Mouse (Mus musculus): ENCODE results near the gene Abtb1.

Gene Abtb1

DNA sequence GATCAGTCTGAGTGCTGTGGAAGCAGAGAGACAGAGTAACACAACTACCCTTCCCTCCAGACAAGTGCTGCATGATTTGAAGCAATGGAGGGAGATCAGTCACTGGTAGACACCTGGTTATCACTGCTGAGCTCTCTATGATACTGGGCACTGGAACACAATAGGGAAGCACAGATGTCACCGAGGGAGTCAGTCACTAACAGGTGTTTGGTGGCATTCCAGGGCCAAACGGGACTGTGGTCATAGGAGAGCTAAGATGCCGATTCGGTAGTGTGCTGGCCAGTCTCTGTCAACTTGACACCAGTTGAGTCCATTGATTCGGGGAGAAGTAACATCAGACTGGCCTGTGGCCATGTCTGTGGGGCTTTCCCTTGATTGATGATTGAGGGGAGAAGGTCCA, 12.7 kb upstream of the Abtb1 start:
- no peak for DNase-seq (ENCODE audit: low spot score)

DNA sequence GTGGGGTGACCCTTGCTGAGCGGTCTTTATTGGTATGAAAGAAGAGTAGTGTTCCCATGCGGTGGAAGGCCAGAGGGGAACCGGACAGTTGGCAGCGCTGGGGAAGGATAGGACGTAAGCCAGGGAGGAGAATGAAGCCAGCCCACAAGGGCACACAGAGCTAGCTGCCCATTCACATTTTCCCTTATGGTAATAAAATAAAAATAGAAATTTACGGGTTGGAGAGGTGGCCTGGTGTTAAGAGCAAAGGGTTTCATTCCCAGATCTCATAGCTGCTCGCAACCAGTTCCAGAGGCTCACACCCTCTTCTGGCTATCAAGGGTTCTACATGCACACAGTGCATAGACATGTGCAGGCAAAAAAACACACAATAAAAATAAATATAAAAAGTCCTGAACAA, 8.2 kb upstream of the Abtb1 start:
- no peak for DNase-seq (ENCODE audit: low spot score)

GRCm38 (mm10) chr6:88849270-88849669, 7.5 kb upstream of the Abtb1 start:
- no peak for DNase-seq (ENCODE audit: low spot score)

GRCm38 (mm10) chr6:88847571-88847970, 5.8 kb upstream of the Abtb1 start:
- DNase-seq (ENCODE audit: low spot score), result no peak

- DNase-seq (ENCODE audit: low spot score), result no peak
Observed at GRCm38 (mm10) chr6:88844901-88845565, 3.2 kb upstream of the Abtb1 start.

- no peak for DNase-seq (ENCODE audit: low spot score)
Observed at GRCm38 (mm10) chr6:88843781-88844725, 2.3 kb upstream of the Abtb1 start.

DNA sequence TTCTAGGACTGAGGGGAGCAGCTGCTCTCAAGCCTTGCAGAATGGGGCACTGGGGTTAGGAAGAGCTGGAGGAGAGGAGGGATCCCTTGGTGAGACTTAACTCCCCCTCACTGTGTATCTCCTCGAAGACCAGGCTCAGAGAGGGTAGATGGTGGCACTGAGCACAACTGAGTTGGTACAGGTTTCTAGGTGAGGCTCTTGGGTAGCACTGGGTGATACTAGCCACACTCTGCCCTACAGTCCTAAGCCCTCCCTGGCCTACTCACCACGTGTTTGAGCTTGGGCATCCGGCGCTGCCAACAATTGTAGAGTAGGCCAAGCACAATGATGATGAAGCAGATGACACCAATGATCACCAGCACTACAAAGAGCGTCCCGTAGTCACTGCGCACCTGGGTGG, 1.5 kb upstream of the Abtb1 start:
- no peak for DNase-seq (ENCODE audit: low spot score)

GRCm38 (mm10) chr6:88842731-88843151, 957 bp upstream of the Abtb1 start:
- DNase-seq (ENCODE audit: low spot score), result peak; percentile 25

- no peak for DNase-seq (ENCODE audit: low spot score)
Observed at GRCm38 (mm10) chr6:88841514-88841780, 337 bp downstream of the Abtb1 start.

- no peak for DNase-seq (ENCODE audit: low spot score)
Observed at GRCm38 (mm10) chr6:88840791-88841513, 832 bp downstream of the Abtb1 start.

DNA sequence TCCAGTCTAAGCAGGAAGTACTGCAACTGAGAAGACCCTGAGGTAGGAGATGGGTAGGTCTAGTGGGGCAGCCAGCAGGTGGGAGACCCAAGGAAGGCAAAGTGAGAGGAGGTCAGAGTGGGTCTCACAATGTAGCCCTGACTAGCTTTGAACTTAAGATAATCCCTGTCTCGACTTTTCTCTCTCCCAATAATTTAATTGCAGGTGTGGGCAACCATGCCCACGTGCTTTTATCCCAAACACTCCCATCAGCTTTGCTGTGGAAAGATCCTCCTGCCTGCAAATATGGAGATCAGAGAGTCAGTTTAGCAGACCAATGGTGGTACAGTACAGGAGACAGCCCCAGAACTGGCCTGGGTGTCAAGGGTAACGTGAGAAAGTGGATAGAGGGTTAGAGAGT, 1.6 kb downstream of the Abtb1 start:
- DNase-seq (ENCODE audit: low spot score), result no peak

DNA sequence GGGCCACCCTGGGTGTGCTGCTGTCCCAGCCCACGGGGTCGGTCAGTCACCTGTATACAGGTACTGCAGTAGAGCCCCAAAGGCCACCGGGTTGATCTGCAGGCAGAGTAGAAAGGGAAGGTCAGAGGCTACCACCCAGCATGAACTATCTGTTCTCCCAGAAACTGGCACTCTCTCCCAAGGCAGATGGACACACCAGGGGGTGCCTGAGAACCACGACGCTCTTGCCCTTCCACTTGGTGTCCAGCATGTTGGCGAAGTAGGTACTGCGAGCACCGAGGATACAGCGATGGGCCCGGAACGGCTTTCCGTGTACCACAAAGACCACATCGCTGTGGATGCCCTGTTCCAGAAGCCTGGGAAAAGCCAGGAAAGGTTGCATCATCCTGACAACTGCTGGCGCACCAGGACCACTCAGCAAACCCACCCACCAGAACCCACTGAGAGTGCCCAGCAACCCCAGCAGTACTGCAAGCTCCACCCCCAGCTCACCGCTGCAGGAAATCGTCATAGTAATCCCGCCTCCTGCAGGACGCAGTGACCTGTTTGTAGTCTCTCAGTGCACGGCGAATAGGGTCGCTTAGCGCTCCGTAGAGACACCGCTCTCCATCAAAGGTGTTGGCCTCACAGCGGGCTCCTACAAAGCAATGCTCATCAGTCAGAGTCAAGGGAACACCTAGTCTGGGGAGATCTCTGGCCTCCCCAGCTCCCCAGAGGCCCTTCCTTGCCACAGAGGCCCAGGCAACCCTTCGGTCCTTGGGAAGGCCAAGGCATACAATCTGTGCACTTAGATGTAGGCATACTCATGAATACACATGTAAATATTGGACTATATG, 2.4 kb downstream of the Abtb1 start:
- DNase-seq (ENCODE audit: low spot score), result no peak

- DNase-seq (ENCODE audit: low spot score), result no peak
Observed at GRCm38 (mm10) chr6:88838613-88839012, 3.2 kb downstream of the Abtb1 start.

DNA sequence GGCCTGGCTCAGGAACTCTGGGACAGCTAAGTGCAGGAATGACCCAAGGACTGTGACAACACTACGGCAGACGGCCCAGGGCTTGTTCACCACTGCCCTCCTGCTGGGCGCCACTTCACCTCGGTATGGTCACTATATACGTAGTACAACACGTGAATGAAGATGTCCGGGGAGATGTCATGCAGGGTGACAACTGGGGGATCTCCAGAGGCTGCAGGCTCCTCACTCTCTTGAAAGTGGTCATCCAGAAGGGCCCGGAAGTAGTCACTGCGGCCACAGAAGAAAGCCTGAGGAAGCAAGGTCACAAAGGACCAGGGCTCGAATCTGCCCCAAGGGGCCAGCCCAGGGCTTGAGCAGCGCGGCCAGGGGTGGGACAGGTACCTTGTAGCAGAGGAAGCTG, 3.8 kb downstream of the Abtb1 start:
- no peak for DNase-seq (ENCODE audit: low spot score)

GRCm38 (mm10) chr6:88836178-88836819, 5.5 kb downstream of the Abtb1 start:
- DNase-seq (ENCODE audit: low spot score), result no peak

GRCm38 (mm10) chr6:88835047-88835446, 6.7 kb downstream of the Abtb1 start:
- DNase-seq (ENCODE audit: low spot score), result no peak

- no peak for DNase-seq (ENCODE audit: low spot score)
Observed at GRCm38 (mm10) chr6:88833340-88834140, 8.2 kb downstream of the Abtb1 start.

DNA sequence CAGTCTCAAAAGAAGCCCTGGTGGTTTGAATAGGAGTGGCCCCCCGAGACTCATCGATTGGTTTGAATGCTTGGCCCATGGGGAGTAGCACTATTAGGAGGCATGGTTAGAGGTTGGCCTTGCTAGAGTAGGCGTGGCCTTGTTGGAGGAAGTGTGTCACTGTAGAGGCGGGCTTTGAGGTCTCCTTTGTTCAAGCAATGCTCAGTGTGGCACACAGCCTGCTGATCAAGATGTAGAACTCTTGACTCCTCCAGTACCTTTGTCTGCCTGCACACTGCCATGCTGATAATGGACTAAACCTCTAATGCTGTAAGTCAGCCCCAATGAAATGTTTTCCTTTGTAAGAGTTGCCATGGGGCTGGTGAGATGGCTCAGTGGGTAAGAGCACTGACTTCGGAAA, 9.1 kb downstream of the Abtb1 start:
- no peak for DNase-seq (ENCODE audit: low spot score)

GRCm38 (mm10) chr6:88831456-88831855, 10.3 kb downstream of the Abtb1 start:
- DNase-seq (ENCODE audit: low spot score), result peak; percentile 43

DNA sequence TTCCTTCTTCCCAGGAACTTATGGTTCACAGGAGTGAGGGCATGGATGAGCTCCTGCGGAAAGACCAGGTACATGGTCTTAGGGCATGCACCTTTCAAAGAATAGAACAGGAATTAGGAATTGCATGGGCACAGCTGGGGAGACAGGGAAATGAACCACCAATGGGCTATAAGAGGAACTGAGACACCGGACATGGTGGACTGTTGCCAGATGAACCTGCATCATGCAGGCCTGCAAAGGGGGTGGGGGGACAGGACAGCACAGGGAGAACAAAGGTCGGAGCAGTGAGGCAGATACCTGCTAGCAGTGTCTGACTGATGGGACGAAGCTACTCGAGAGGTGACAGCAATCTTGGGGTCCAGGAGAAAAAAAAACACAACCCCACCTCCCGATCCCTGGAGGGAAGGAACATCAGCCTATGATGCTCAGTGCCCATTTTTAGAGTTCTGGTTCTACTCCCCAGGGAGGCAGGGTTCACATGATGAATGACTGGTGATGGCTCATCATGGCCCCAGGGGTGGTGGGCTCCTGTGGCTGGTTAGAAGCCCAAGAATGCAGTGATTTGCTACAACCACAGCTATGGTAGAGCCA, 11.6 kb downstream of the Abtb1 start:
- no peak for DNase-seq (ENCODE audit: low spot score)
